Mouse (Mus musculus): Measurements from ENCODE around the gene Eral1. TPM values are rescaled to one million over a fixed set of nuclear protein-coding genes. Genes with fewer than 3 reads are reported as not detected.

The Eral1 gene
- polyA plus RNA-seq (2011; ENCODE audit: insufficient read length, low read depth, missing spikeins), result 17.0 and 18.5 TPM in 2 replicates

GRCm38 (mm10) chr11:78079961-78080921 lies at the start of gene Eral1:
TSS of gene Eral1 (minus strand) at chr11:78080383.
- peak within 1 kb of the TSS; percentile 23 for H3K27ac ChIP-seq (ENCODE audit: insufficient read depth, low read length)
- H3K4me1 ChIP-seq (ENCODE audit: control insufficient read depth, insufficient read depth, low read length), result peaks cover 4% of the 10 kb centered on the region
- TF ChIP-seq POLR2A (IDR thresholded peaks at IDR 0.05; ENCODE audit: low read depth, low read length) (peak; percentile 84), CTCF (IDR thresholded peaks at IDR 0.05; ENCODE audit: borderline replicate concordance, insufficient read depth, low read length) (no peak)
- peak within 1 kb of the TSS; percentile 95 for H3K4me3 ChIP-seq (ENCODE audit: insufficient read depth, low read length)

GRCm38 (mm10) chr11:78129458-78129857 lies 49.3 kb upstream of the Eral1 start:
- H3K4me1 ChIP-seq (ENCODE audit: control insufficient read depth, insufficient read depth, low read length), result peaks cover 3% of the 10 kb centered on the region; the same call in 1 of the 2 replicates
- no peak for TF ChIP-seq POLR2A (IDR thresholded peaks at IDR 0.05; ENCODE audit: low read depth, low read length)
- TF ChIP-seq CTCF (IDR thresholded peaks at IDR 0.05; ENCODE audit: borderline replicate concordance, insufficient read depth, low read length), result no peak
- H3K4me3 ChIP-seq (ENCODE audit: insufficient read depth, low read length), result no peak overlapping the region
- H3K27ac ChIP-seq (ENCODE audit: insufficient read depth, low read length), result no peak overlapping the region

- H3K4me1 ChIP-seq (ENCODE audit: control insufficient read depth, insufficient read depth, low read length), result peaks cover 3% of the 10 kb centered on the region; the same call in 1 of the 2 replicates
- no peak overlapping the region for H3K4me3 ChIP-seq (ENCODE audit: insufficient read depth, low read length)
- no peak overlapping the region for H3K27ac ChIP-seq (ENCODE audit: insufficient read depth, low read length)
- TF ChIP-seq CTCF (IDR thresholded peaks at IDR 0.05; ENCODE audit: borderline replicate concordance, insufficient read depth, low read length) (no peak), POLR2A (IDR thresholded peaks at IDR 0.05; ENCODE audit: low read depth, low read length) (no peak)
Measured at GRCm38 (mm10) chr11:78126739-78127138, 46.6 kb upstream of the Eral1 start.

GRCm38 (mm10) chr11:78125691-78126090 lies 45.5 kb upstream of the Eral1 start:
- TF ChIP-seq CTCF (IDR thresholded peaks at IDR 0.05; ENCODE audit: borderline replicate concordance, insufficient read depth, low read length) (no peak), POLR2A (IDR thresholded peaks at IDR 0.05; ENCODE audit: low read depth, low read length) (no peak)
- Histone ChIP-seq H3K27ac (ENCODE audit: insufficient read depth, low read length) (no peak overlapping the region), H3K4me1 (ENCODE audit: control insufficient read depth, insufficient read depth, low read length) (peaks cover 3% of the 10 kb centered on the region; the same call in 1 of the 2 replicates), H3K4me3 (ENCODE audit: insufficient read depth, low read length) (no peak overlapping the region)

- TF ChIP-seq POLR2A (IDR thresholded peaks at IDR 0.05; ENCODE audit: low read depth, low read length) (no peak), CTCF (IDR thresholded peaks at IDR 0.05; ENCODE audit: borderline replicate concordance, insufficient read depth, low read length) (no peak)
- Histone ChIP-seq H3K27ac (ENCODE audit: insufficient read depth, low read length) (no peak overlapping the region), H3K4me1 (ENCODE audit: control insufficient read depth, insufficient read depth, low read length) (peaks cover 9% of the 10 kb centered on the region), H3K4me3 (ENCODE audit: insufficient read depth, low read length) (no peak overlapping the region)
Measured at GRCm38 (mm10) chr11:78123782-78124181, 43.6 kb upstream of the Eral1 start.

- Histone ChIP-seq H3K4me3 (ENCODE audit: insufficient read depth, low read length) (no peak overlapping the region), H3K27ac (ENCODE audit: insufficient read depth, low read length) (no peak overlapping the region), H3K4me1 (ENCODE audit: control insufficient read depth, insufficient read depth, low read length) (peaks cover 9% of the 10 kb centered on the region)
- TF ChIP-seq POLR2A (IDR thresholded peaks at IDR 0.05; ENCODE audit: low read depth, low read length), result no peak
- no peak for TF ChIP-seq CTCF (IDR thresholded peaks at IDR 0.05; ENCODE audit: borderline replicate concordance, insufficient read depth, low read length)
Measured at GRCm38 (mm10) chr11:78122815-78123214, 42.6 kb upstream of the Eral1 start.

GRCm38 (mm10) chr11:78121176-78121575 lies 41.0 kb upstream of the Eral1 start:
- Histone ChIP-seq H3K27ac (ENCODE audit: insufficient read depth, low read length) (no peak overlapping the region), H3K4me3 (ENCODE audit: insufficient read depth, low read length) (no peak overlapping the region), H3K4me1 (ENCODE audit: control insufficient read depth, insufficient read depth, low read length) (peaks cover 9% of the 10 kb centered on the region)
- no peak for TF ChIP-seq POLR2A (IDR thresholded peaks at IDR 0.05; ENCODE audit: low read depth, low read length)
- no peak for TF ChIP-seq CTCF (IDR thresholded peaks at IDR 0.05; ENCODE audit: borderline replicate concordance, insufficient read depth, low read length)

- Histone ChIP-seq H3K4me3 (ENCODE audit: insufficient read depth, low read length) (no peak overlapping the region), H3K4me1 (ENCODE audit: control insufficient read depth, insufficient read depth, low read length) (peaks cover 6% of the 10 kb centered on the region), H3K27ac (ENCODE audit: insufficient read depth, low read length) (no peak overlapping the region)
- TF ChIP-seq POLR2A (IDR thresholded peaks at IDR 0.05; ENCODE audit: low read depth, low read length) (no peak), CTCF (IDR thresholded peaks at IDR 0.05; ENCODE audit: borderline replicate concordance, insufficient read depth, low read length) (no peak)
Measured at GRCm38 (mm10) chr11:78119898-78120297, 39.7 kb upstream of the Eral1 start.

GRCm38 (mm10) chr11:78118467-78118866 lies 38.3 kb upstream of the Eral1 start:
- Histone ChIP-seq H3K4me1 (ENCODE audit: control insufficient read depth, insufficient read depth, low read length) (peaks cover 13% of the 10 kb centered on the region), H3K4me3 (ENCODE audit: insufficient read depth, low read length) (no peak overlapping the region), H3K27ac (ENCODE audit: insufficient read depth, low read length) (no peak overlapping the region)
- TF ChIP-seq POLR2A (IDR thresholded peaks at IDR 0.05; ENCODE audit: low read depth, low read length) (no peak), CTCF (IDR thresholded peaks at IDR 0.05; ENCODE audit: borderline replicate concordance, insufficient read depth, low read length) (no peak)

GRCm38 (mm10) chr11:78116146-78116410 lies 35.9 kb upstream of the Eral1 start:
- Histone ChIP-seq H3K4me3 (ENCODE audit: insufficient read depth, low read length) (peak overlapping the region; percentile 76), H3K27ac (ENCODE audit: insufficient read depth, low read length) (peak overlapping the region; percentile 15; the same call in 1 of the 2 replicates), H3K4me1 (ENCODE audit: control insufficient read depth, insufficient read depth, low read length) (peaks cover 13% of the 10 kb centered on the region)
- no peak for TF ChIP-seq CTCF (IDR thresholded peaks at IDR 0.05; ENCODE audit: borderline replicate concordance, insufficient read depth, low read length)
- no peak for TF ChIP-seq POLR2A (IDR thresholded peaks at IDR 0.05; ENCODE audit: low read depth, low read length)

Data from embryonic fibroblast, embryonic 13.5 days (primary cell).